Mouse (Mus musculus) embryonic facial prominence, embryonic 11.5 days (tissue): ENCODE results near the gene Gm5617. TPM values are rescaled to one million over a fixed set of nuclear protein-coding genes. Genes with fewer than 3 reads are reported as not detected.
A peak's percentile ranks its signal among the peaks of the same experiment; 100 is the strongest.
"Not testable (repeated sequence)": the region's sequence is repeated elsewhere in the genome, so short reads cannot be mapped to it uniquely, and the experiment has no call there.

Experiments used
- ATAC-seq: fragments of 200-750 bp; cut with Nextera tagmentation; replicated peaks from 2 replicates; pipeline ENCODE4 v1.8.0; 2017; ENCODE audit warnings: low read depth; ENCODE audit not compliant: insufficient number of reproducible peaks, low FRiP score, low TSS enrichment
- DNase-seq: peaks from one replicate; pipeline ENCODE4 v3.0.0-alpha.2; 2015; ENCODE audit warnings: low spot score
- H3K27ac ChIP-seq: fragments of 300-500 bp; sonication (generic); replicated peaks from 2 replicates; pipeline ENCODE4 v1.5.1; 2014; ENCODE audit warnings: mild to moderate bottlenecking, low read depth, low read length, control low read depth
- H3K27me3 ChIP-seq: fragments of 300-500 bp; sonication (generic); 2 replicates; pipeline ENCODE4 v1.6.1; 2014; ENCODE audit warnings: mild to moderate bottlenecking, low read length, moderate library complexity, mixed read lengths; ENCODE audit not compliant: control insufficient read depth, insufficient read depth
- H3K36me3 ChIP-seq: fragments of 300-500 bp; sonication (generic); replicated peaks from 2 replicates; pipeline ENCODE4 v1.6.1; 2014; ENCODE audit warnings: low read depth, mild to moderate bottlenecking, low read length, moderate library complexity, mixed read lengths; ENCODE audit not compliant: control insufficient read depth, insufficient read depth
- H3K4me1 ChIP-seq: fragments of 300-500 bp; sonication (generic); 2 replicates; pipeline ENCODE4 v1.6.1; 2014; ENCODE audit warnings: low read length, mixed read lengths; ENCODE audit not compliant: control insufficient read depth, insufficient read depth
- H3K4me2 ChIP-seq: fragments of 300-500 bp; sonication (generic); 2 replicates; pipeline ENCODE4 v1.6.1; 2014; ENCODE audit warnings: low read depth, mild to moderate bottlenecking, control low read depth, low read length, moderate library complexity
- H3K4me3 ChIP-seq: fragments of 300-500 bp; sonication (generic); 2 replicates; pipeline ENCODE4 v1.5.1; 2014; ENCODE audit warnings: low read depth, low read length, control low read depth
- H3K9ac ChIP-seq: fragments of 300-500 bp; sonication (generic); replicated peaks from 2 replicates; pipeline ENCODE4 v1.6.1; 2014; ENCODE audit warnings: mild to moderate bottlenecking, control low read depth, low read length
- H3K9me3 ChIP-seq: fragments of 300-500 bp; sonication (generic); replicated peaks from 2 replicates; pipeline ENCODE4 v1.6.1; 2016; ENCODE audit warnings: mild to moderate bottlenecking, low read length, inconsistent platforms, mixed read lengths; ENCODE audit not compliant: control insufficient read depth
- WGBS: fragments of 180-500 bp; shearing (Covaris S2); extraction: QIAGEN DNeasy Blood & Tissue Kit; methylation state at CpG from one replicate; pipeline ENCODE4 v1.1.7; 2014; 5-methylcytosine and 5-hydroxymethylcytosine counted together
- polyA plus RNA-seq: library from polyadenylated mRNA; unstranded; fragments of >200 nt; fragmentation: Nextera tagmentation; extraction: Ambion mirVana; gene quantifications from 2 replicates; pipeline ENCODE4 v1.2.1, GENCODE M21; 2014

The Gm5617 gene
- polyA plus RNA-seq, 1 experiment from 2014 or later: 37.9 TPM

DNA sequence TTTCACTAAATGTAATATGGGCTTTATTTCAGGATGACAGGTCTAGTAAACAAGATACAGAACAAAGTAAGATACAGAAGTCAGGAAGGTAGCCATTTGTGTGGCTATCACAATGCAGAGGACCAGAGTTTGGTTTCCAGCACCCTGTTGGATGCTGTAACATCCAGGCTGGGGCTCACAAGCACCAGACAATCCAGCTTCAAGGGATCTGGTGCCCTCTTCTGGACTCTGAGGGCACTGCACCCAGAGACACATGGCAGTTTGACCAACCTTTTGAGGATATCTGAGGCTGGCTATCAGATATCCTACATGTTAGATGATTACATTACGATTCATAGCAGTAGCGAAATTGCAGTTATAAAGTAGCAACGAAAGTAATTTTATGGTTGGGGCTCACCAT is 29.6 kb upstream of the Gm5617 start:
- no peaks in the 10 kb centered on the region for H3K27me3 ChIP-seq
- no peak overlapping the region for H3K4me2 ChIP-seq
- no peak overlapping the region for H3K27ac ChIP-seq
- no peaks in the 10 kb centered on the region for H3K4me1 ChIP-seq
- no peak overlapping the region for H3K9ac ChIP-seq
- no peak for DNase-seq
- no peaks in the 10 kb centered on the region; the same call in none of the 2 replicates for H3K36me3 ChIP-seq
- no peaks in the 10 kb centered on the region for H3K9me3 ChIP-seq
- no peak overlapping the region for H3K4me3 ChIP-seq
- WGBS: 93% methylated on average over 3 of the region's 3 CpGs
- no peak for ATAC-seq

DNA sequence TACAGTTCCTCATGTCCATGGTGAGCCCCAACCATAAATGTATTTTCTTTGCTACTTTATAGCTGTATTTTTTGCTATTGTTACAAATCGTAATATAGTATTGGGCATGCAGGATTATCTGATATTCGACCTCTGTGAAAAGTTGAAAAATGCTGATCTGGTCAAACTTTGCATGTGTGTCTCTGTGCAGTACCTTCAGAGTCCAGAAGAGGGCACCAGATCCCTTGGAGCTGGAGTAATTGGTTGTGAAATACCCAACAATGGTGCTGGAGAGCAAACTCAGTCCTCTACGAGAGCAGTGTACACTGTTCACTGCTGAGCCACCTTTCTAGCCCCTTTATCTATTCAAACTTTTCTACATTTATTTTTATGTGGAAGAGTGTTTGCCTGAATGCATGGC is 28.4 kb upstream of the Gm5617 start:
- no peaks in the 10 kb centered on the region; the same call in none of the 2 replicates for H3K36me3 ChIP-seq
- WGBS: 63% methylated on average over 3 of the region's 3 CpGs
- DNase-seq (peak; percentile 60), ATAC-seq (no peak)
- H3K9me3 ChIP-seq: no peaks in the 10 kb centered on the region
- H3K27me3 ChIP-seq: no peaks in the 10 kb centered on the region
- H3K9ac ChIP-seq: no peak overlapping the region
- no peak overlapping the region for H3K4me3 ChIP-seq
- H3K4me2 ChIP-seq: no peak overlapping the region
- no peak overlapping the region for H3K27ac ChIP-seq
- no peaks in the 10 kb centered on the region for H3K4me1 ChIP-seq

DNA sequence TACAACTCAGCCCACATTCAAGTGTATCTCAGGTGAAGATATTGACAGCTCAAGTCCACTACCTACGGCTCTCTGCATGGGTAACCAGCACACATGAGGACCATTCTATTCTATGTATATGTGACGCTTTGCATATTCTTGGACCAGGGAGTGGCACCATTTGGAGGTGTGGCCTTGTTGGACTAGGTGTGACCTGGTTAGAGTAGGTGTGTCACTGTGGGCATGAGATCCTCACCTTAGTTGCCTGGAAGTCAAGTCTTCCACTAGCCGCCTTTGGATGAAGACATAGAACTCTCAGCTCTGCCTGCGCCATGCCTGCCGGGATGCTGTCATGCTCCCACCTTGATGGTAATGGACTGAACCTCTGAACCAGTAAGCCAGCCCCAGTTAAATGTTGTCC is 27.8 kb upstream of the Gm5617 start:
- WGBS: 100% methylated on average over 5 of the region's 5 CpGs
- not testable (repeated sequence) for H3K27ac ChIP-seq, H3K4me3 ChIP-seq, ATAC-seq, H3K4me1 ChIP-seq, DNase-seq, H3K27me3 ChIP-seq, H3K9ac ChIP-seq, H3K4me2 ChIP-seq, H3K36me3 ChIP-seq, H3K9me3 ChIP-seq

DNA sequence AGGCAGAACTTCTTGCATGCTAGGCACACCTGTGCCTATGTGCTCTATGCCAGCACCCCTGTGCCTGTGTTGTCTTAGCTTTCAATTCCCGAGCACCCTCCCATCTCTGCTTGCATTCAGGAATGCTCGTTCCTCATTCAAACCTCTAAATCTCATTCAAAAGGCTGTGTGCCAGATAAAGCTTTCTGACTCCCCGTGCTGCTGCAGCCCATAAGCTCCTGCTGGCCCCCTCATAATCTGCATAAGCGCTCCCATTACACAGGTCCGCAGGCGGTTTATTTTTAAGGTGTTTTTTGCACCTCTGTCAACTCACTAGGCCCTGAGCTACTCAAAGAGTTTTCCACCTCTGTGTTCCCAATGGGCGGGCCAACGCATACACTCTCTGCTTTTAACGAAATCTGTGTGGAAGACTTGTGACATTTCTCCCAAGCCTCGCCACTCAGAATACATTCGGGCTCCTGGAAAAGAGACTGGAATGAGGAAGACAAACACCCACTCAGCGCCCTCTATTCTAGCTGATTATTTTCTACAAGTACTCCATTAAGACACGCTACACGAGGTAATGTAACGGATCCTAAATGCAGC is 22.7 kb upstream of the Gm5617 start:
- 92% methylated on average over 15 of the region's 15 CpGs for WGBS
- Histone ChIP-seq H3K4me1 (no peaks in the 10 kb centered on the region), H3K27me3 (no peaks in the 10 kb centered on the region), H3K4me3 (no peak overlapping the region), H3K27ac (no peak overlapping the region), H3K4me2 (no peak overlapping the region), H3K36me3 (no peaks in the 10 kb centered on the region; the same call in 1 of the 2 replicates), H3K9me3 (no peaks in the 10 kb centered on the region), H3K9ac (no peak overlapping the region)
- no peak for DNase-seq
- ATAC-seq: no peak

DNA sequence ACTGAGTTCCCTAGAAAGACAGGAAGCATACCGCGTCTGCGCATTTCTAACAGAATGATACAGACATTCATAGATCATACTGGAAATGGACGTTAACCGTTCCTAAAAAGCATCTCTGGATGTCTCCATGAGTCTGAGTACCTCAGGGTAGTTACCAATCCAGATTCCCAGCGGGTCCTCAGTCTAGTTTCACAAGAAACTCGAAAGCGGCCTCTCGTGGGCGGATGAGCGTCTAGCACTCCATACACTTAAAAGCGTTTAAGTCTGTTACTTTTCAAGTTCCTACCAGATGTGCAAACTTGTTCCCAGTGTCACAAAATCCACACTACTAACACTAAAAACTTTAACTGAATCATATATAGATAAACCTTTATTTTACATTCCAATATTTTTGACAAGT is 22.1 kb upstream of the Gm5617 start:
- no peak for ATAC-seq
- H3K9me3 ChIP-seq: no peaks in the 10 kb centered on the region
- H3K9ac ChIP-seq: no peak overlapping the region
- no peak overlapping the region for H3K4me2 ChIP-seq
- no peaks in the 10 kb centered on the region for H3K4me1 ChIP-seq
- H3K36me3 ChIP-seq: no peaks in the 10 kb centered on the region; the same call in 1 of the 2 replicates
- no peak overlapping the region for H3K4me3 ChIP-seq
- WGBS: 95% methylated on average over 12 of the region's 12 CpGs
- no peak for DNase-seq
- no peaks in the 10 kb centered on the region for H3K27me3 ChIP-seq
- no peak overlapping the region for H3K27ac ChIP-seq

DNA sequence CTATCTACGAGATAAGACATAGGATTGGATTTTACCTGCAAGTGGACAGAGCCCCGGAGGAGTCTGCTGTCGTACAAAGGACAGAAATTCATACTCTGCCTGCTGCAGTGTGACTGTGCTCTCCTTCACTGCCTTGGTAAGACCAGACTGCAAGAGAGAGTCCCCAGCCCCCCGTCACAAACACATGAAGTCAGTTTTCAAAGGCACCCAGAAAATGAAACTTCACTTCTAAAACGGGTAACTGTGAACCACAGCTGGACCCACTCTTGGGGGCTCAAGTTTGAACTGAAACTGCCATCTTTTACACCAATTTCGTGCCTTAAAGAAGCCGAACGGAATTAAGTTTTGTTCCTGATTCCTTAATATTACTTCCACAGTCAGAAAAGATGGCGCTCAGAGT is 20.9 kb upstream of the Gm5617 start:
- Histone ChIP-seq H3K4me3 (no peak overlapping the region), H3K36me3 (no peaks in the 10 kb centered on the region; the same call in 1 of the 2 replicates), H3K9ac (no peak overlapping the region), H3K9me3 (no peaks in the 10 kb centered on the region), H3K4me2 (no peak overlapping the region), H3K27me3 (no peaks in the 10 kb centered on the region), H3K4me1 (no peaks in the 10 kb centered on the region), H3K27ac (no peak overlapping the region)
- no peak for DNase-seq
- 90% methylated on average over 9 of the region's 9 CpGs for WGBS
- no peak for ATAC-seq

DNA sequence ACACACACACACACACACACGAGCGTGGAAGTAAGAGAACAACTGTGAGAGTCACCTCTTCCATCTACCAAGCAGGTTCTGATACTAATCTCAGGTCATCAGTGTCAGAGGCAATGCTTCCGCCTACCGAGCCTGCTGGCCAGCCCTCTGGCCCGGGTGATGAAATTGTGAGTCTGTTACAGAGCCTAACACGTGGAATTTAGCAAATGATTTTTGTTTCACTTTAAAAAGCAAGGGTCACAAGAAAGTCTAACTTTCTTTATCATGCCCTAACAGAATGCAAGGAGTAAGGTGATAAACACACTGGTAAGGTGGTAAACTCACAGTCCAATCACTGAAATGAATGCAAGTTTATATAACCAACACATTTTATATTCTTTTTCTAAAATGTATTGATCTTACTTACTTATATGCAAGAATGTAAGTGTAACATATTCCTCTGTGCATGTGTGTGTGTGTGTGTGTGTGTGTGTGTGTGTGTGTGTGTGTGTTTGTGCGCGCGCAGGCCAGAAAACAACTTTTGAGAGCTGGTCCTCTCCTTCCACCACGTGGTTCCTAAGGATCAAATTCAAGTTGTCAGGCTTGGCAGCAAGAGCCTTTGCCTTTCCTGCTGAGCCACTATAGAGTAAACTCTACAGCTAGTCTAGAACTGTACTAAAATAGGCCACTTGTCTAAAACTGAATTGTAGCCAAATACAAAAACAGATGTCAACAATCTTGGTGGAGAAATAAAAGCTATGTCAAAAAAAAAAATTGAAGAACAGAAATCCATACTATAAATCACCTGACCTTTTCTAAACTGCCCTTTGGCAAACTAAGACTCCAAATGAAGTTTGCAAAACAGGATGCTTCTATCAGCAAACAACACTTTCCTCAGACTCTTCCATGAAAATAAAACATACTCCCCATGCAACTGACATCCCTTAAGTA is 18.7 kb upstream of the Gm5617 start:
- H3K4me1 ChIP-seq: no peaks in the 10 kb centered on the region
- no peaks in the 10 kb centered on the region for H3K36me3 ChIP-seq
- no peak for ATAC-seq
- 94% methylated on average over 10 of the region's 10 CpGs for WGBS
- H3K27me3 ChIP-seq: no peaks in the 10 kb centered on the region
- H3K9ac ChIP-seq: no peak overlapping the region
- H3K4me2 ChIP-seq: no peak overlapping the region
- H3K27ac ChIP-seq: no peak overlapping the region
- DNase-seq: no peak
- H3K4me3 ChIP-seq: no peak overlapping the region
- H3K9me3 ChIP-seq: no peaks in the 10 kb centered on the region

DNA sequence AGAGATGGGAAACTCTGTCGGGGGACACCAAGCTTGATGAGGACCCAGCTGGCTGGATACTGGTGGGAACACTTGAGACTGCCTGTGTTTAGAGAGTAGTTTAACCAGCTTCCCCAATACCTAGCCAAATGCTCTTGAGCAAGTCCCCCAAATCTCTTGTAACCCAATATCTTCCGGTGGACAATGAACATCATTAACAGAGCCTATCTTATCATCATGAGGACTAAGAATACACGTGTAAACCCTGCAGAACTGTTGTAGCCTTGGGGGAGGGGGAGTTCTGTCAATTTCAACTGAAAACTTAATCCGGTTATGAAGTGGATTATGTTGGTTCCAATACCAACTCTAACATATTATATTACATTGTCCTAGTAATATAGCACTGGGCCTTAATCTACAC is 16.4 kb upstream of the Gm5617 start:
- Histone ChIP-seq H3K36me3 (no peaks in the 10 kb centered on the region), H3K27me3 (no peaks in the 10 kb centered on the region), H3K4me3 (no peak overlapping the region), H3K4me2 (no peak overlapping the region), H3K4me1 (no peaks in the 10 kb centered on the region), H3K9ac (no peak overlapping the region), H3K9me3 (no peaks in the 10 kb centered on the region), H3K27ac (no peak overlapping the region)
- ATAC-seq (no peak), DNase-seq (no peak)
- WGBS: 88% methylated on average over 4 of the region's 4 CpGs
